Mouse (Mus musculus) liver, embryonic 14.5 days (tissue): ENCODE results near the gene Cacng4. TPM values are rescaled to one million over a fixed set of nuclear protein-coding genes. Genes with fewer than 3 reads are reported as not detected.

Experiments used
- ATAC-seq: fragments of 200-750 bp; cut with Nextera tagmentation; 2 replicates; pipeline ENCODE4 v1.8.0; 2017; ENCODE audit warnings: moderate number of reproducible peaks, mild to moderate bottlenecking, moderate library complexity; ENCODE audit not compliant: insufficient read depth
- DNase-seq, 3 experiments: peaks; one replicate each; pipeline ENCODE4 v3.0.0-alpha.2; 2012 to 2013; ENCODE audit warnings: low read depth in 3 of 3, low spot score in 3 of 3
- H3K27ac ChIP-seq: fragments of 300-500 bp; sonication (generic); 2 replicates; pipeline ENCODE4 v1.5.1; 2014; ENCODE audit warnings: moderate library complexity, mild to moderate bottlenecking, control low read depth, inconsistent platforms
- H3K27me3 ChIP-seq: fragments of 300-500 bp; sonication (generic); 2 replicates; pipeline ENCODE4 v1.6.1; 2014; ENCODE audit warnings: mild to moderate bottlenecking, low read length, moderate library complexity; ENCODE audit not compliant: control insufficient read depth, insufficient read depth
- H3K36me3 ChIP-seq: fragments of 300-500 bp; sonication (generic); replicated peaks from 2 replicates; pipeline ENCODE4 v1.6.1; 2014; ENCODE audit warnings: low read depth; ENCODE audit not compliant: control insufficient read depth, insufficient read depth
- H3K4me1 ChIP-seq, 2 experiments: fragments of 200-500 bp in 1 of 2; fragments of 300-500 bp in 1 of 2; sonication (generic) in 1 of 2; replicated peaks; 2 replicates each; pipeline ENCODE4 v1.6.1; 2012 to 2014; ENCODE audit warnings: antibody characterized with exemption in 1 of 2, inconsistent platforms in 1 of 2, low read length in 1 of 2; ENCODE audit not compliant: control insufficient read depth in 2 of 2, insufficient read depth in 2 of 2
- H3K4me2 ChIP-seq: fragments of 300-500 bp; sonication (generic); 2 replicates; pipeline ENCODE4 v1.6.1; 2014; ENCODE audit warnings: low read depth, mild to moderate bottlenecking, control low read depth, moderate library complexity
- H3K4me3 ChIP-seq, 2 experiments: fragments of 200-500 bp in 1 of 2; fragments of 300-500 bp in 1 of 2; sonication (generic) in 1 of 2; 2 replicates each; pipeline ENCODE4 v1.5.1; 2012 to 2014; ENCODE audit warnings: low read depth in 2 of 2, low read length in 2 of 2, mild to moderate bottlenecking in 2 of 2, control low read depth in 1 of 2, inconsistent platforms in 1 of 2, moderate library complexity in 1 of 2; ENCODE audit not compliant: insufficient read depth in 1 of 2
- H3K9ac ChIP-seq: fragments of 300-500 bp; sonication (generic); replicated peaks from 2 replicates; pipeline ENCODE4 v1.6.1; 2014; ENCODE audit warnings: mild to moderate bottlenecking, control low read depth, moderate library complexity
- H3K9me3 ChIP-seq: fragments of 300-500 bp; sonication (generic); 2 replicates; pipeline ENCODE4 v1.6.1; 2016; ENCODE audit warnings: low read length, mixed read lengths; ENCODE audit not compliant: control insufficient read depth
- CTCF ChIP-seq: IDR thresholded peaks from 2 replicates; pipeline ENCODE4 v1.5.1; 2016; ENCODE audit warnings: antibody characterized with exemption, low read depth, control low read depth
- EP300 ChIP-seq: IDR thresholded peaks from 2 replicates; pipeline ENCODE4 v1.6.1; 2016; ENCODE audit warnings: antibody characterized with exemption, low read depth
- WGBS: fragments of 180-500 bp; shearing (Covaris S2); extraction: QIAGEN DNeasy Blood & Tissue Kit; methylation state at CpG from one replicate; pipeline ENCODE4 v1.1.7; 2014; ENCODE audit not compliant: insufficient replicate concordance; 5-methylcytosine and 5-hydroxymethylcytosine counted together
- polyA plus RNA-seq, 2 experiments: library from polyadenylated mRNA; depleted of rRNA in 1 of 2; stranded (reverse) in 1 of 2; unstranded in 1 of 2; fragments of >200 nt; fragmentation: Nextera tagmentation in 1 of 2; extraction: Ambion mirVana in 1 of 2; gene quantifications; 2 replicates each; pipeline versions ENCODE4 v1.2.1 to v1.2.3; 2012 to 2014

Gene Cacng4
- polyA plus RNA-seq, 2 experiments = 0.09 to 0.15 TPM

- Histone ChIP-seq H3K9me3 (no peaks in the 10 kb centered on the region), H3K27me3 (no peaks in the 10 kb centered on the region), H3K4me3 (no peak overlapping the region), H3K9ac (no peak overlapping the region), H3K4me2 (no peak overlapping the region), H3K4me1 (no peaks in the 10 kb centered on the region), H3K27ac (no peak overlapping the region), H3K36me3 (no peaks in the 10 kb centered on the region)
- 73% methylated on average over 20 of the region's 20 CpGs for WGBS
- ATAC-seq (no peak), DNase-seq (no peak)
- TF ChIP-seq CTCF = no peak
- no peak for TF ChIP-seq EP300
These were observed 86.3 kb downstream of the Cacng4 start for GRCm38 (mm10) chr11:107707897-107708610.

- no peaks in the 10 kb centered on the region; the same call in 1 of the 2 replicates for H3K27me3 ChIP-seq
- H3K9me3 ChIP-seq = no peaks in the 10 kb centered on the region
- no peak overlapping the region for H3K4me3 ChIP-seq
- DNase-seq = no peak
- H3K36me3 ChIP-seq = no peaks in the 10 kb centered on the region
- WGBS = 59% methylated on average over 11 of the region's 11 CpGs
- H3K9ac ChIP-seq = no peak overlapping the region
- no peak overlapping the region for H3K4me2 ChIP-seq
- H3K4me1 ChIP-seq = no peaks in the 10 kb centered on the region
- no peak overlapping the region for H3K27ac ChIP-seq
- TF ChIP-seq EP300 (no peak), CTCF (no peak)
- no peak for ATAC-seq
These were observed 88.8 kb downstream of the Cacng4 start for GRCm38 (mm10) chr11:107705476-107706074.

- H3K4me3 ChIP-seq = no peak overlapping the region
- H3K27me3 ChIP-seq = no peaks in the 10 kb centered on the region; the same call in 1 of the 2 replicates
- H3K36me3 ChIP-seq = no peaks in the 10 kb centered on the region
- no peaks in the 10 kb centered on the region for H3K9me3 ChIP-seq
- no peaks in the 10 kb centered on the region for H3K4me1 ChIP-seq
- no peak for DNase-seq
- H3K27ac ChIP-seq = no peak overlapping the region
- ATAC-seq = no peak
- 58% methylated on average over 6 of the region's 6 CpGs for WGBS
- no peak overlapping the region for H3K9ac ChIP-seq
- TF ChIP-seq CTCF (no peak), EP300 (no peak)
- H3K4me2 ChIP-seq = no peak overlapping the region
These were observed 89.3 kb downstream of the Cacng4 start for GRCm38 (mm10) chr11:107705060-107705459.

GRCm38 (mm10) chr11:107703272-107704134, 90.9 kb downstream of the Cacng4 start:
- H3K9me3 ChIP-seq = no peaks in the 10 kb centered on the region
- H3K4me3 ChIP-seq = no peak overlapping the region
- no peak overlapping the region for H3K9ac ChIP-seq
- no peaks in the 10 kb centered on the region; the same call in 1 of the 2 replicates for H3K27me3 ChIP-seq
- DNase-seq = no peak
- ATAC-seq = no peak
- H3K4me1 ChIP-seq = no peaks in the 10 kb centered on the region
- TF ChIP-seq CTCF (no peak), EP300 (no peak)
- 45% methylated on average over 27 of the region's 27 CpGs for WGBS
- H3K36me3 ChIP-seq = no peaks in the 10 kb centered on the region
- H3K27ac ChIP-seq = no peak overlapping the region
- no peak overlapping the region for H3K4me2 ChIP-seq

- ATAC-seq (no peak), DNase-seq (no peak)
- Histone ChIP-seq H3K27ac (no peak overlapping the region), H3K9me3 (no peaks in the 10 kb centered on the region), H3K4me2 (no peak overlapping the region), H3K27me3 (no peaks in the 10 kb centered on the region; the same call in 1 of the 2 replicates), H3K4me1 (no peaks in the 10 kb centered on the region), H3K4me3 (no peak overlapping the region), H3K9ac (no peak overlapping the region), H3K36me3 (no peaks in the 10 kb centered on the region)
- WGBS = 61% methylated on average over 4 of the region's 4 CpGs
- TF ChIP-seq EP300 (no peak), CTCF (no peak)
These were observed 94.4 kb downstream of the Cacng4 start for GRCm38 (mm10) chr11:107699967-107700366.
